Mouse (Mus musculus) heart, postnatal 10 days (tissue): ENCODE results near the gene Wdr61. TPM values are rescaled to one million over a fixed set of nuclear protein-coding genes. Genes with fewer than 3 reads are reported as not detected.

Experiments used
- DNase-seq, 2 experiments: peaks; one replicate each; pipeline ENCODE4 v3.0.0; 2021
- intact Hi-C: fragments of 180-260 bp; cut with DNase I; formaldehyde crosslinking; loops from one replicate; pipeline ENCODE4 v1.15.1; 2025
- microRNA-seq, 2 experiments: library from miRNA; unstranded; fragments of <30 nt; microRNA quantifications; one replicate each; pipeline ENCODE4 v1.2.0; 2022
- total RNA-seq, 2 experiments: library from RNA; stranded (reverse); gene quantifications; 2 replicates each; pipeline ENCODE4 v1.2.3; 2021

The Wdr61 gene
- total RNA-seq, 2 experiments from 2014 or later, result 39.7 to 45.6 TPM

- no peak for DNase-seq
- intact Hi-C loops, result no loop called here
Observed at GRCm38 (mm10) chr9:54687246-54688236, 46.8 kb downstream of the Wdr61 start.

GRCm38 (mm10) chr9:54683814-54684605, 50.3 kb downstream of the Wdr61 start:
- intact Hi-C loops, result no loop called here

GRCm38 (mm10) chr9:54682846-54683245, 51.5 kb downstream of the Wdr61 start:
- no peak for DNase-seq
- intact Hi-C loops, result no loop called here

More at GRCm38 (mm10) chr9:54683814-54684605, 50.3 kb downstream of the Wdr61 start:
- no peak for DNase-seq

DNA sequence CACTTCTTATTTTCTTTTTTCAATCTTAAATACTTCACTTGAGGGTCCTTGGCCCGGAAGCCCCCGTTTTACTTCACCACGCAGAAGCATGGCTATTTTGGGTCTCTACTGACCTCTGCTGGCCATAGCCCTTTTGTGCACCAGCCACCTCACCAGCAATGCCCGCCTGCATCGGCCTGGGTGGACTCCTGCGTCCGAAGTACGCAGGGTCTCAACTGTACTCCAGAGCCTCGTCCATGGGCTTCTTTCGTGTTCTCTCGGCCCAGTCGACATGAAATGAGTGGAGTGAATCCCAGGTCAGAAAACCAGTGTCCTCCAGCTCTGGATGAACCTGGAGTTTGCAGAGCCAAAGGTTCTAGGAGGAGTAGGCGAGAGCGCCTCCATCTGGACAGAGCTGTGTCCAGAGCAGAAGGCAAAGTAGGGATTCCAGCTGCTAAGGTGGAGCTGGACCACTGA, 57.8 kb downstream of the Wdr61 start:
- intact Hi-C loops, result loop anchor here (1.0 to 5.0 kb wide), 2 partner anchors 62 to 239 kb away; no protein-coding TSS in a partner anchor
- peak; percentile 77 to 86 for DNase-seq

- intact Hi-C loops, result no loop called here
- DNase-seq, result no peak
Observed at GRCm38 (mm10) chr9:54673887-54674286, 60.4 kb downstream of the Wdr61 start.

DNA sequence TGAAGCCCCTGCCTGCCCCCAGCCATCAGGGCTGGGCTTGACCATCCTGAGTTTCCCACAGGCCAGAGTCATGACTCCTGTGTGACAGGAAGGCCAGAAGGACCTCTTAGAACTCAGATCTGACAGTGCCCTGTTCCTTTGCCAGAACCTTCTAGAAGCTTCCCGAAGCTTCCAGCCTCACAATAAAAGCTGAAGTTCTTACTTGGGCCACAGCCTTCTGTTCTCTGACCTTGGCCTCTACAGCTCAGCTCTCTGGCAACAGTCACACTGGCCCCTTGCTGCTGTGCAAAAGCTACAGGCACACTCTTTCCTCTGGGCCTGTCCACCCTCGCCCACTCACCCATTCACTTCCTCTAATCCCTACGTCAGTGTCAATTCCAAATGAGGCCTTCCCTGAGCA, 62.4 kb downstream of the Wdr61 start:
- no peak for DNase-seq
- intact Hi-C loops, result no loop called here

DNA sequence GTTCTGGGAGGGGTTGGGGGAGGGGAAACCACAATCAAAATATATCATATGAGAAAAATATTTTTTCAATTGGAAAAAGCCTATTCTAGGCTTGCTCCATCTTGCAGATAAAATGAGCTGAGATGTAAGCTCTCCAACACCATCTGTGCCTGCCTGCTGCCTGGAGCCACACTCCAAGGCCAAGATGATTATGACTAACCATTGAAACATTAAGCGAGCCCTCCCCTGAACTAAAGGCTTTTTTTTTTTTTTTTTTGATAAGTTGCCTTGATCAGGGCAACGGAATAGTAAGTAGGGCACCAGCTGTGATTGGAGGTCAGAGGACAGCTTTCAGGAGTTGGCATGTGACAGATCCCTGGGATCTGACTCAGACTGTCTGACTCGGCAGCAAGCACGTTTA, 65.9 kb downstream of the Wdr61 start:
- intact Hi-C loops, result no loop called here
- no peak for DNase-seq

GRCm38 (mm10) chr9:54666116-54666515, 68.2 kb downstream of the Wdr61 start:
- intact Hi-C loops, result no loop called here
- no peak for DNase-seq

Small RNAs within 50 kb of the gene (microRNA-seq; reads per million reads assigned to microRNA genes)
- 0.35 to 0.71 reads per million in 2 experiments for gene Mir5710

Other genes starting within 250 kb of the Wdr61 start
- 10 to 100 TPM; 19.1 to 22.1 TPM for gene Dmxl2, start 232.9 kb downstream of the Wdr61 start, total RNA-seq
- not detected for gene Sh2d7, start 195.5 kb downstream of the Wdr61 start, total RNA-seq
- gene Cib2, start 174.3 kb downstream of the Wdr61 start, total RNA-seq, result 10 to 100 TPM in 1 of 2 experiments, 1 to 10 TPM in 1; 2.9 to 11.0 TPM
- gene Idh3a, start 148.2 kb downstream of the Wdr61 start, total RNA-seq, result 100 to 1,000 TPM; 529 to 594 TPM
- under 1 TPM in 1 of 2 experiments, not detected in 1; 0.62 TPM for gene Acsbg1, start 72.6 kb downstream of the Wdr61 start, total RNA-seq
- gene Dnaja4, start 35.6 kb downstream of the Wdr61 start, total RNA-seq, result 10 to 100 TPM; 44.1 to 53.9 TPM
- gene Crabp1, start 30.2 kb upstream of the Wdr61 start, total RNA-seq, result not detected
- 10 to 100 TPM; 43.7 to 48.7 TPM for gene Ireb2, start 129.3 kb upstream of the Wdr61 start, total RNA-seq
- gene Hykk, start 182.8 kb upstream of the Wdr61 start, total RNA-seq, result 1 to 10 TPM; 1.5 to 2.1 TPM
- gene Psma4, start 216.3 kb upstream of the Wdr61 start, total RNA-seq, result 100 to 1,000 TPM; 157 to 162 TPM
- not detected for gene AY074887, start 216.5 kb upstream of the Wdr61 start, total RNA-seq
- gene Chrna5, start 246.4 kb upstream of the Wdr61 start, total RNA-seq, result not detected